Mouse (Mus musculus): ENCODE results near the gene Ttll6.

The Ttll6 gene

DNA sequence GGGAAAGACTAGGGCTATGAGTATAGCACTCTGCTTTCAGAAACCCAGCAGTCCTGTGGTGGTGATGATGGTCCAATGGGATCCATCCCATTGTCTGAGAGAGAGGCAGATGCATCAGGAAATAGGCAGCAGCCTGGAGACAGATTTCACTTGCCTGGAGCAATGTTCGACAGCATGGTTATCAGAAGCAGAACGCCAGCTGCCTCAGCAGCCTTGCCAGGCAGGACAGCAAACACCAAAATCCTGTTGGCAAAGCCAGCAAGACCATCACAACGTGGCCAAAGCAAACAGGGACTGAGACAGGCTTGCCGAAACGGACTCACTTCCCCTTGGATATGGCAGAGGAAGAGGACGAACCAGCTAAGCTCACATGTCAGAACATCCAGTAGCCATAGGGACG is 35.4 kb downstream of the Ttll6 start:
- DNase-seq = no peak

- DNase-seq = no peak
Observed at GRCm38 (mm10) chr11:96170711-96171379, 37.3 kb downstream of the Ttll6 start.

DNA sequence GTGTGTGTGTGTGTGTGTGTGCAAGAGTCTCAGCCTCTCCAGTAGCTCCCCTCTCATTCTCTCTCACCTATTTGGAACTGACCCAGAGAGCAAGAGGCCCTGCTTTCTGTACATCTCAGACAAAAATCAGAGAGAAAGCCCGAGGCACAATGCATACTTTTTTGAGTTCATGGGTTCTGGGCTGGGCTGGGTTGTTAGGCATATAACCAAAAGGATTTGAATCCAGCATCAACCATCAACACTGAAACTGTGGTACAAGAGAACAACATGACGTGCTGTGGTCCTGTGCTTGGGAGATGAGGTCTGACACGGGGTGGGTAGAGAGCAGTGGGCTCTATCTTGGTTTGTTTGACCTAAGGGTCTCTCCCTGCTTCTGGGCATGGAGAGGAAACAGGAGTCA is 38.0 kb downstream of the Ttll6 start:
- DNase-seq = no peak

DNA sequence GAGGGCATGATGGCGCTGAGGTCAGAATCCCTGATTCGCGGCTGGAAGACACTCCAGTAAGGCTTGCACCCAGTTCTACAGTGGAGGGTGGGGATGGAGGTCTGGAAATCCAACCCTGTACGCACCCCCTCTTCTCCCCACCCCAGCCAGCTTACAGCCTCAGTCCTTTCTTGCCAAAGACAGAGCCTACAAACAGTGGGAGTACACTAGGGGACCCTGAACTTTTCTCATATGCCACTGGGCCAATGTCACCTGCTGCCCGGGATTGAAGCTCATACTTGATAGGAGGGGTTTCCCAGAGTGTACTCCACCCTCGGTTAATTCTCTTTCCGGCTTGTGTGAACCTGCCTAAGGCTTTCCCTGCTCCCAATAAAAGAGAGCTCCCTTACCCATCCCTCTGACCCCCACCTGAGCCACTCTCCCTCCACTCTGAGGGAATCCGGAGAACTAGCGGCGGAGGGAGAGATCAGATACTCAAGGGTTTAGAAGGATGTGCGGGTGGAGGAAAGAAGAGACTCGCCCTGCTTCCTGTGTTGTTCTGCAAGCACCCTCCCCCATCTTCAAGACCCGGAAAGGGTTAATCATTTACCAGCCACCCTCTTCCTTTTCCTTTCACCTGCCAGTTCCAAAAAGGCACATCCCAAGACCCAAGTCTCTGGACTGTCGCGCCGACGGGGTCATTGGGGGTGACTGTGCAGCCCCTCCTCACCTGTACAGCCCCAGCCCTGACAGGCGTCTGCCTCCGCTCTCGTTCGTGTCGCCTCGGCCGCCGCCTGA is 39.1 kb downstream of the Ttll6 start:
- no peak for DNase-seq

DNA sequence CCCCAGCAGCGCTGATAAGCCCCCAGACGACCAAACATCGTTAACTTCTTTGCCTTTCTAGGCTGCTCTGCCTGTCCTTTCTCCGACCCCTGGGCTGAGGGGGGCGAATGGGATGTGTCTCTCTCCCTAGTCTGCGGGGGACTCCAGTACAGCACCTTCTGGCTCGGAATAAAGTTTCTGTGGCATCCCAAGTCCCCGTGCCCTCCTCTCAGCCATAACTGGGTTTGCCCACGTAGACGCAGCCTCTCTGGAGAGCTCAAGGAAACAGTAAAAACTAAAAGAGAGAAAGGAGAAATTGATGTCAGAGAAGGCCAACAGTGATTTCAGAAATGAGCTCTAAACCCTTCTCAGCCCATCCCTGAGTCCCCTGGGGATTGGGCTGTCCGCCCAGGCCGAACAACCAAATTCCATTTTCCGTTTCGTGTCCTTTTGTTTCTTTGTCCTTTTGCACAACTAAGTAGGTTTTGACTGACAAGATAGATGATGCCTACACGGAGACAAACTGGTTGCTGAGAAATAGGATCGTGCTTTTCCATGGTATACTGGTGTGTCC is 39.8 kb downstream of the Ttll6 start:
- DNase-seq = no peak

GRCm38 (mm10) chr11:96174881-96175280 is 41.3 kb downstream of the Ttll6 start:
- DNase-seq = no peak

DNA sequence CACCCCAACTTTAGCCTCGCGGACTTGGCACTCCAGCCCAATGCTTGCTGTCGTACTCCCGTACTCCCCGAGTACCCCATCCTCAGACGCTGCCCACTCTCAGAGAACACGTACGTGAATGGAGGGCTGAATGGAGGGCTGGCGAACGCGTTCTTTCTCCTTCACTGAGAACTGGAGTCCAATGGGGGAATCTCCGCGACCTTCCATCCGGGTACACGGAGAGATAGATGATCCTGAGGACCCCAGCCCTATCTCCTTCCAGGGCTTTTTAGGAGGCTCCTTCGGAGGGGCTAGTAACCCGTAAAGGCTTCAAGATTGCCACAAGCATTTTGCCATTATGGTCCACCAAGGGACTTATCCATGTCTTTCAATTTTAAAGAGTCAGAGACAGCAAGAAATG is 41.9 kb downstream of the Ttll6 start:
- DNase-seq = no peak

DNA sequence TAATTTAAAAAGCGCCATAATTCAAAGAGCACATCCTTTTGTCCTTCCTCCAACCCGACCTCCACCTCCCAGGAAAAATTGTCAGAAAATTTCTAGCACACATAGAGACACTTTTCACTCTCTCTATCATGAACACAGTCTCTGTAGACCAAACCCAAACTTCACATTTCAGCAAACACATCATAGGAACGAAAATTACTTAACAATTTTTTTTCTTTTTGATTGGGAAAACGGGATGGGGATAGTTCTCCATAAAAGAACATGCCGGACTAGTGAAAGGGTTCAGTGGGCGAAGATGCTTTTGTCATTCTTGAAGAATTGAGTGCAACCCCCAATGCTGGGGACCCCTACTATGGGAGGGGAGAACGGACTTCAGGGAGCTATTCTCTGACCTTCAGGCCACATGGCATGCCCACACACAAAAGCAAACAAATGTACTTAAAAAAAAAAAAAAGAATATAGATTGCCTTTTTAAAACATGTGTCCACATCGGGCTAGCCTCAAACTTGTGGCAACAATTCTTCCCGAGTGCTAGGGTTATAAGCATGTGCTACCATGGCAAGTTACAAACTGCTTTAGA is 42.5 kb downstream of the Ttll6 start:
- DNase-seq = no peak

GRCm38 (mm10) chr11:96176841-96177240 is 43.3 kb downstream of the Ttll6 start:
- DNase-seq = no peak

- DNase-seq = no peak
Observed at GRCm38 (mm10) chr11:96177546-96178174, 44.1 kb downstream of the Ttll6 start.

DNA sequence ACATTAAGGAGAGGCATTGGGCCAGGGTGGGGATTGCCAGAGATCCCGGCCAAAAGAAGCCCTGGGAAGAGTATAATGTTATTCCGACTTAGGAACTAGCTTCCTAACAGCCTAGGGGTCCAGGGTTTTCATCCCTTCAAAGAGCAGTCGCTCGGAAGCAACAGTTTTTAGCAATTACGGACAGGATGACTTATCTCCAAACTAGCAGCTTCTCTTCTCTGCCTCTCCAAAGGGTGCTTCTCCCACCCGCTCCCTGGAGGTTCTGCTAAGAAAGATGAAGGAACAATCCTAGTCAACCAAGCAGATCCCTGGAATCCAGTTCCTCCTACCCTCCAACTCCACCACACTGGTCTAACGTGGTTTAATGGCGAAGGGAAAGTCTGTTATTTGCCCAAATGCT is 44.8 kb downstream of the Ttll6 start:
- DNase-seq = no peak

DNA sequence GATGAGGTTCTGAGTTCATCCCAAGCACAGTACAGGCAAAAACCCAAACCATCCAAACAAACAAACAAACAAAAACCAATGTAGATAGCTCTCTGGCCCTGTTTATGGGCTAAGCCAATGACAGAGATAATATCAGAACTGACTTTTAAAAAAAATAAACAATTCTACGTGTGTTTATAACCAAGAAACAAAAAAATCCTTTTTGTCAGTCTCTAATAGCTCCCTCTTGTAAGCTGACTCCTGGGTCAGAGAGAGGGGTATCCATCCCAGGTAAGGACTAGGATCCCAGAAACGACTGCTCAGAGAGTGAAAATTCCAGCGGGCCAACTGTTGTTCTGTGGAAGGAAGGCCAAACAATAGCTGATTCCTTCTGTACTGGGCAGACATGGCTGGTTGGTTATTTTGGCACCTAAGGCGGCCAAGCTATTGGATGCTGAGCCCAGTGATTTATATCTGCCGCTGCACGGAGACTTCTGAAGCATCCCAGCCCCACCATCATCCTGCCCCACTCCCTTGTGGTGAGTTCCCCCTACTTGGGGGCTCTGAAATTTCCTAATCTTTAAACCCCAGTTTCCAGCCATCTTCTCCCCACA is 45.4 kb downstream of the Ttll6 start:
- no peak for DNase-seq

- DNase-seq = no peak
Observed at GRCm38 (mm10) chr11:96181061-96181460, 47.5 kb downstream of the Ttll6 start.

DNA sequence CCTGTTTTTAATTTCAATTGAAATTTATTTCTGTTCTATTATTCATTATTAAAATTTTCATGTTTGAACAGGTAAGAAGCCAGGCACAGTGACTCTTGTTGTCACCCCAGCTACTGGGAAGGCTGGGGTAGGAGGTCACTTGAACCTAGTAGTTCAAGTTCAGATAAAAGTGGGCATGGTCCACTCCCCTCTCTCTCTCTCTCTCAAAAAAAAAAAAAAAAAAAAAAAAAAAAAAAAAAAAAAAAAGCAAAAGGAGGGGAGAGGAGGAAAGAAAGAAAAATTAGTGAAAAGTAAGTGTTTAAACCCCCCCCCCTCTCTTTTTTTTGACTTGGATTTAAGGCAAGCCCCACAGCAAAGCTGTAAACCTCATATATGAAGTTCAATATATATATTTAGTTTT is 50.6 kb downstream of the Ttll6 start:
- DNase-seq = no peak

- DNase-seq = no peak
Observed at GRCm38 (mm10) chr11:96187321-96187720, 53.7 kb downstream of the Ttll6 start.

DNA sequence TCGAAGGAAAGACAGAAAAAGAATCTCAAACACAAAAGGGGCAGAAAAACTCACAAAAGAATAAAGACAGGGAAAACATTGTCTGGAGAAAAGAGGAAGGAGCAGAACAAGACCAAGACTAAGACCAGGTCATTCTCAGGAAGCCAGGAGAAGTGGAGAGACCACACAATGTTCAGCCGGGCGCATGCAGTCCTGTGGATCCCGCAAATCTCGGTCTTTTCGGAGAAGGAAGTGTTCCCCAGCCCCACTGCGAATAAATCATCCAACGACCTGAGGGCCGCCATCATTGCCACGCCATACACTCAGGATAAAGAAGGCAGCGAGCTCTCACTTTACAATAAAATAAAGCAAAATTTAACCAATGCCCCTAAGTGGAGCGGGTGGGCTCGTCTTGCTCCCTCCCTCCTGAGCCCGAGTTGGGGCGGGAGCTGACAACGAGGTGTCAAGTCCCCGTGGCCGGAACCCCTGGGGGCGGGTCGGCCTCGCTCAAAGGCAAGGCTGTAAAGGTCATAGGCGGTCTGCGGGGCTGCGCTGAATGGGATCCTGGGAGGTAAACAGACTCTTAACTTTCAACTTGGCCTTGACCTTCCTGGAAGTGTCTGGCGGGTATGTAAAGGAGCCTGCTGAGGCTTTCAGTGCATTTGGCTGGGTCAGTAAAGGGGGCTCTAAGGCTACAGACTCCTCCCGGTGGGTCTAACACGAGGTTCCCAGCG is 56.4 kb downstream of the Ttll6 start:
- DNase-seq = no peak

- DNase-seq = no peak
Observed at GRCm38 (mm10) chr11:96191132-96191531, 57.5 kb downstream of the Ttll6 start.

DNA sequence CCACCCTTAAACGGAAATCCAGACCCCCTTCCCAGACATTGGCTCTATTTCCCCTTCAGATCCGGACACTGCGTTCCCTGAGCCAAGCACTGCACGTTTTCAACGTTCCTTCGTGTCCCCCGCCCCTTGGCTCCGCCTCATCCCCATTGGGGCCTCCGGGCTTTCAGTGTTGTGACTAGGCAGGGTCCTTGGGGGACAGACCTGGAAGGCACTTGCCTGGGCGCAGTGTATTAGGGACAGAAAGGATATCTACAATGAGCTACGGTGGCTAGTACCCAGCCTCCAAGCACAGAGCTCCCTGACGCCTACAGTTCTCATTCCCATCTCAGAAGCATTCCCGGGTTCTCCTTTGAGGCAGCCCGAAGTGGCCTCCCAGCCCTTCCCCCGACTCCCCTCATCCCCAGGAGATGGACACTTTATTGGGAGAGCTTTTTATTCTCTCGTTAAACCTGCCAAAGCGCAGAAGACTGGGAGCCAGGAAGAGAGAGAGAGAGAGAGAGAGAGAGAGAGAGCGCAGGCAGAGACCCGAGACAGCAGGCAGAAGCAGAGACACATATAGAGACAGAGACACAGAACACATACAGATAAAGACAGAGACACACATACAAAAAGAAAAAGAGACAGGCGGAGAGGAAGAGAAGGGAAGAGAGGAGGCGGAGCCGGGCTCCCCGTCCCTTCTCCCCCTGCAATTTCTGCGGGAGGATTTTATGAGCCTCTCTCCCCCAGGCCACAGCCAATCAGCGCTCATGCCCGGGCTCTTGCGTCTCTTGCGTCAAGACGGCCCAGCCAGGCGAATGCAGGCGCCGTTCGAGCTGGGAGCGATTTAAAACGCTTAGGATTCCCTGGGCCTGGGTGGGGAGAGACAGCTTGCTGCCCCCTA is 60.2 kb downstream of the Ttll6 start, which contains the start of gene Hoxb13:
Gene Hoxb13 (plus strand): TSS at position 796 of the 880 bp plus-strand sequence.
- DNase-seq = no peak

GRCm38 (mm10) chr11:96194401-96194710 is 60.8 kb downstream of the Ttll6 start:
- DNase-seq = no peak

GRCm38 (mm10) chr11:96194961-96195640 is 61.5 kb downstream of the Ttll6 start:
- DNase-seq = no peak
